Mouse (Mus musculus): ENCODE measurements around the gene Cetn3. TPM values are rescaled to one million over a fixed set of nuclear protein-coding genes. Genes with fewer than 3 reads are reported as not detected.

The Cetn3 gene
- polyA plus RNA-seq (2015; fragmentation: Nextera tagmentation; extraction: Ambion mirVana) = 86.1 and 101 TPM in 2 replicates

DNA sequence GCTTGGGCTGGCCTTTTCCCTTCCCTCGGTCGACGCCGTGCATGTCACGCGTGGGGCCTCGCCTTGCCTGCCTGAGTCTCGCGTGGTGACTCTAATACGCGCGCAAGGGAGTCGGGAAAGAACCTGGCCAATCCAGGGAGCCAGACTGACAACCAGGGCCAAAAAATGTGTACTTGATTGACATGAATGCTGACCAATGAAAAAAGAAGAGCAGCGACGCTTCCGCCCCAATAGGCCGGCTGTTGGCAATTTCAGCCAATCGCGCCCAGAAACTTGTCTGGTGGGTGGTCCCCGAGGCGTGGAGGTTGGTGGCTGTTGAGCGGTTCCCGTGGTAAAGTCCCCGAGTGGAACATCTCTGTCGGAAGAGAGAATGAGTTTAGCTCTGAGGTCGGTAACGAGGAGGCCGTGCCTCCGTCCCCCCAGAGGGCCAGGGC, at the start of gene Cetn3:
Gene Cetn3, plus strand, starts transcription at position 107 of the 434 bp plus-strand sequence.
- H3K36me3 ChIP-seq (replicated peaks; ENCODE audit: insufficient read depth, low read length) = peaks cover 17% of the 10 kb centered on the region
- under 1% methylated on average over 29 of the region's 29 CpGs for WGBS (ENCODE audit: insufficient replicate concordance)

DNA sequence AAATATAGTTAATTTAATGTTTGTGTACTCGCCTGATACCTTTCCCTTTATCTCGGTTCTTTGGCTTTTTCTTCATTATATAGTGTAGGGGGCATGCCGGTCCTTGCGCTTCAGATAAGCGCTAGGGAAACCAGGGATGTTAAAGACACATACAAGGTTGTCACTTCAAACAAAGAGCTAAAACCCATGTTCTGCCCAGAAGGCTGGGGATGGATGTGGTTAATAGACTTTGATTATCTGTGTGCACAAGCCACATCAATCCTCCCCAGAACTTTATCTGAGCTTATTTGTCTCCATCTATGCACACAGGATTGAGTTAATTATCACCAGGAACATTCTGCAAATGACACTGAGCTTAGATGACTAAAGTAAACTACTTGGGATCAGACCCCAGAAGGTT, 46.3 kb upstream of the Cetn3 start:
- H3K9ac ChIP-seq (replicated peaks) = no peak overlapping the region
- H3K36me3 ChIP-seq (replicated peaks; ENCODE audit: insufficient read depth, low read length) = no peaks in the 10 kb centered on the region
- no peak for ATAC-seq
- peaks cover 4% of the 10 kb centered on the region for H3K4me1 ChIP-seq (ENCODE audit: insufficient read depth)
- no peak overlapping the region for H3K4me2 ChIP-seq (ENCODE audit: low read depth, low read length)
- H3K4me3 ChIP-seq (ENCODE audit: low read depth, low read length) = no peak overlapping the region
- H3K9me3 ChIP-seq (ENCODE audit: low read length) = no peaks in the 10 kb centered on the region
- 46% methylated on average over 5 of the region's 5 CpGs for WGBS (ENCODE audit: insufficient replicate concordance)
- H3K27ac ChIP-seq (ENCODE audit: low read depth) = no peak overlapping the region
- TF ChIP-seq CTCF (IDR thresholded peaks at IDR 0.05; ENCODE audit: low read depth) (no peak), EP300 (IDR thresholded peaks at IDR 0.05; ENCODE audit: low read depth) (no peak)
- H3K27me3 ChIP-seq (ENCODE audit: insufficient read depth, low read length) = no peaks in the 10 kb centered on the region
- no peak for DNase-seq

More for the DNA sequence above, at the start of gene Cetn3:
- Histone ChIP-seq H3K4me1 (ENCODE audit: insufficient read depth) (peaks cover 9% of the 10 kb centered on the region), H3K27ac (ENCODE audit: low read depth) (peak within 1 kb of the TSS; percentile 98), H3K9ac (replicated peaks) (peak within 1 kb of the TSS; percentile 91), H3K4me2 (ENCODE audit: low read depth, low read length) (peak within 1 kb of the TSS; percentile 81), H3K27me3 (ENCODE audit: insufficient read depth, low read length) (no peaks in the 10 kb centered on the region), H3K4me3 (ENCODE audit: low read depth, low read length) (peak within 1 kb of the TSS; percentile 84), H3K9me3 (ENCODE audit: low read length) (no peaks in the 10 kb centered on the region)
- ATAC-seq (peak; percentile 87), DNase-seq (peak; percentile 92)
- TF ChIP-seq CTCF (IDR thresholded peaks at IDR 0.05; ENCODE audit: low read depth) = no peak
- TF ChIP-seq EP300 (IDR thresholded peaks at IDR 0.05; ENCODE audit: low read depth) = 0 out of 2 replicates have a peak, but pooled peaks have one; percentile 5

DNA sequence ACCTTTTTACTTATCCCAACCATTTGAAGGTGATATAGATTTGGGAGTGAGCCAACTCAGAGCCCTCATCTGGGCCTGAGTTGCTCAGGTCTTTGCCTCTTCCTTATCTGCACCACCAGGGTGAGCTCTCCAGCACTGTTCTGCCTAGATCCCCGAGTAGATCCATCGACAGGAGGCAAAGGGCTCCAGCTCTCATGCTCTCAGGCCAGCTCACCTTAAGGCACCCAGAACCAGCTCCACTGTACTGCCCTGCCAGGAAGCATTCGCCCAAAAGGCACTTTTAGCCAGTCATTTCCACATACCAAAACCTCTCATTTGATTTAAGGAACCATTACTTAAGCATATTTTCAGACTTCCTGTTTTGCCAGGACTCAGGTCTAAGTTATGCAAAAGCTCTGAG, 42.0 kb upstream of the Cetn3 start:
- Histone ChIP-seq H3K4me1 (ENCODE audit: insufficient read depth) (peaks cover 8% of the 10 kb centered on the region), H3K9ac (replicated peaks) (no peak overlapping the region), H3K36me3 (replicated peaks; ENCODE audit: insufficient read depth, low read length) (no peaks in the 10 kb centered on the region), H3K4me3 (ENCODE audit: low read depth, low read length) (no peak overlapping the region), H3K27ac (ENCODE audit: low read depth) (no peak overlapping the region), H3K27me3 (ENCODE audit: insufficient read depth, low read length) (no peaks in the 10 kb centered on the region), H3K9me3 (ENCODE audit: low read length) (no peaks in the 10 kb centered on the region), H3K4me2 (ENCODE audit: low read depth, low read length) (no peak overlapping the region)
- TF ChIP-seq EP300 (IDR thresholded peaks at IDR 0.05; ENCODE audit: low read depth) = peak; percentile 31; the same call in 1 of the 2 replicates
- peak; percentile 52 for TF ChIP-seq CTCF (IDR thresholded peaks at IDR 0.05; ENCODE audit: low read depth)
- 21% methylated on average over 3 of the region's 3 CpGs for WGBS (ENCODE audit: insufficient replicate concordance)
- DNase-seq (peak; percentile 22), ATAC-seq (peak; percentile 80)

DNA sequence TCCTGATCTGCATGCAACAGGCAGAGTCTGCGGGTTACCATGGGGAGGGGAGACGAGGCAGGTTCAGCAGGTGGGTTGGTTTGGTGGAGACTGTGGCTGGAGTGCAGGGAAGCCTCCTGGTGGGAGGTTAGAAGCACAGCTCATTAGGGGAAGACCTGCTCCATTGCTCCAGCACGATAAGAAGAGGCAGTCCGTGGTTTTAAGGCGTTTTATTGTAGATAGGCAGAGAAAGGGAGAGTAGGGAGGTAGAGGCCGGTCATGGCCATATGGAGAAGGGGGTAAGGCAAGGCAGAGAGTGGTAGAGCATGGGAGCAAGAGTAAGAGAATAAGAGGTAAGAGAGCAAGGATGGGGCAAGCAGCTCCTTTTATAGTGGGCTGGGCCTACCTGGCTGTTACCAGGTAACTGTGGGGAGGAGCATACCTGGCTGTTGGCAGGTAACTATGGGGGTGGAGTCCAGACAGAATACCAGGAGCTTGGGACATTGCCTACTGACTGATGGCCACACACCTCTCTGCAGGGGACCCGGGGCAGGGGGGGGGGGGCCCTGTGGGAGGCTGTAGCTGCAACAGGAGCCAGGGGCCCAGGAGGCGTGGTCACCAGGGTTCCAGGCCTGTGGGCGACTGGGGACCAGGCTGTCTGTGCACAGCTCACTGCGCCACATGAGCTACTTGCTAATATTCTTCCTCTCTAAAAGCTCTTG, 39.3 kb upstream of the Cetn3 start:
- H3K9ac ChIP-seq (replicated peaks) = no peak overlapping the region
- H3K27ac ChIP-seq (ENCODE audit: low read depth) = no peak overlapping the region
- no peak for DNase-seq
- no peak overlapping the region for H3K4me2 ChIP-seq (ENCODE audit: low read depth, low read length)
- peak; percentile 58 for ATAC-seq
- H3K27me3 ChIP-seq (ENCODE audit: insufficient read depth, low read length) = no peaks in the 10 kb centered on the region
- H3K4me3 ChIP-seq (ENCODE audit: low read depth, low read length) = no peak overlapping the region
- H3K4me1 ChIP-seq (ENCODE audit: insufficient read depth) = peaks cover 8% of the 10 kb centered on the region
- 57% methylated on average over 9 of the region's 10 CpGs for WGBS (ENCODE audit: insufficient replicate concordance)
- 0 out of 2 replicates have a peak, but pooled peaks cover 2% of the 10 kb centered on the region for H3K9me3 ChIP-seq (ENCODE audit: low read length)
- TF ChIP-seq CTCF (IDR thresholded peaks at IDR 0.05; ENCODE audit: low read depth) (0 out of 2 replicates have a peak, but pooled peaks have one; percentile 14), EP300 (IDR thresholded peaks at IDR 0.05; ENCODE audit: low read depth) (no peak)
- H3K36me3 ChIP-seq (replicated peaks; ENCODE audit: insufficient read depth, low read length) = no peaks in the 10 kb centered on the region

DNA sequence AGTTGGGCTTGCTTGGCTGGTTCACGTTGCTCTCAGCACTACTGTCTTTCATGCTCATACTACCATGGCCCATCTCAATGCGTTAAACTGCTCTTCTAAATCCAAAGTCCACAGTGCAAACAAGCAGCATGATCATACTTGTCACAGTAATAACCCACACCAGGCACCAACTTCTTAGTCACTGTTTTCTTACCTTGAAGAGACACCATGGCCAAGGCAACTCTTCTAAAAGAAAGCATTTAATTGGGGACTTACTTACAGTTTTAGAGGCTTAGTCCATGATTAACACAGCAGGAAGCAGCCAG, 38.8 kb upstream of the Cetn3 start:
- DNase-seq (no peak), ATAC-seq (no peak)
- peaks cover 8% of the 10 kb centered on the region for H3K4me1 ChIP-seq (ENCODE audit: insufficient read depth)
- 0 out of 2 replicates have a peak, but pooled peaks cover 2% of the 10 kb centered on the region for H3K9me3 ChIP-seq (ENCODE audit: low read length)
- H3K36me3 ChIP-seq (replicated peaks; ENCODE audit: insufficient read depth, low read length) = no peaks in the 10 kb centered on the region
- no peak for TF ChIP-seq CTCF (IDR thresholded peaks at IDR 0.05; ENCODE audit: low read depth)
- no peak for TF ChIP-seq EP300 (IDR thresholded peaks at IDR 0.05; ENCODE audit: low read depth)
- no peak overlapping the region for H3K4me3 ChIP-seq (ENCODE audit: low read depth, low read length)
- no peak overlapping the region for H3K27ac ChIP-seq (ENCODE audit: low read depth)
- no peak overlapping the region for H3K4me2 ChIP-seq (ENCODE audit: low read depth, low read length)
- no peaks in the 10 kb centered on the region for H3K27me3 ChIP-seq (ENCODE audit: insufficient read depth, low read length)
- no peak overlapping the region for H3K9ac ChIP-seq (replicated peaks)
- 65% methylated on average over 2 of the region's 2 CpGs for WGBS (ENCODE audit: insufficient replicate concordance)

DNA sequence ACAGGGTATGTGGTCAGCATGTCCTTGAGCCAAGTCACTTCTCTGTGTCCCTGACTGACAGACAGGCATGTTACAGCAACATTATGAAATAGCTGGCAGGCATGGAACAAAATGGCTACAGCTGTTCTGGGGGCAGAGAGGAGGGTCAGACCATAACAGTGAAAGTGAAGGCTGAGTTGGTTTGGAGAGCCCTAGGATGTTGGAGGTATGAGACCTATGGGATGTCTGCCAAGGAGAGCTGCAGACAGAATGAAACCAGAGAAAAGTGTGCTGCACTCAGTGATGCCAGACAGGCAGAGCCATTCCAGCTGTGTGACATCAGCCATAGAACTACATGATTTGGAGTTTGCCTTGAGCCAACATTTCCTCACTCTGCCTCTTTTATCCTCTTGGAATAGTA, 28.0 kb upstream of the Cetn3 start:
- Histone ChIP-seq H3K9me3 (ENCODE audit: low read length) (no peaks in the 10 kb centered on the region), H3K4me3 (ENCODE audit: low read depth, low read length) (no peak overlapping the region), H3K4me1 (ENCODE audit: insufficient read depth) (no peaks in the 10 kb centered on the region), H3K4me2 (ENCODE audit: low read depth, low read length) (no peak overlapping the region), H3K27ac (ENCODE audit: low read depth) (no peak overlapping the region), H3K9ac (replicated peaks) (no peak overlapping the region), H3K36me3 (replicated peaks; ENCODE audit: insufficient read depth, low read length) (0 out of 2 replicates have a peak, but pooled peaks cover 2% of the 10 kb centered on the region), H3K27me3 (ENCODE audit: insufficient read depth, low read length) (no peaks in the 10 kb centered on the region)
- TF ChIP-seq EP300 (IDR thresholded peaks at IDR 0.05; ENCODE audit: low read depth) (no peak), CTCF (IDR thresholded peaks at IDR 0.05; ENCODE audit: low read depth) (no peak)
- no peak for ATAC-seq
- DNase-seq = no peak
